Mouse (Mus musculus): Measurements from ENCODE around the gene Siah3. TPM values are rescaled to one million over a fixed set of nuclear protein-coding genes. Genes with fewer than 3 reads are reported as not detected.

Gene Siah3
- total RNA-seq (2021), result 1 to 10 TPM; 8.2 to 8.3 TPM
- long read RNA-seq, experiment 1, full-length matches to known transcripts, result 7 of 8 reads
- long read RNA-seq, experiment 1, partial matches to known transcripts, result 0 of 8 reads
- long read RNA-seq, experiment 1, other reads (novel, unspliced or antisense), result 1 of 8 reads
- long read RNA-seq, experiment 2, full-length matches to known transcripts, result 11 of 13 reads
- long read RNA-seq, experiment 2, partial matches to known transcripts, result 0 of 13 reads
- long read RNA-seq, experiment 2, other reads (novel, unspliced or antisense), result 2 of 13 reads

- Histone ChIP-seq H3K4me3 (peak within 1 kb of the TSS; percentile 61), H3K27ac (peak within 1 kb of the TSS; percentile 84)
- no peak for TF ChIP-seq CTCF (IDR thresholded peaks at IDR 0.05)
- peak; percentile 54 to 64 for DNase-seq (ENCODE audit: extremely low spot score in 1 of 2, low spot score in 2 of 2)
- intact Hi-C loops (cut with DNase I), result loop anchor here (2.0 to 5.0 kb wide), 4 partner anchors 71 to 266 kb away; partner anchors contain the start of gene Zc3h13
Observed at GRCm38 (mm10) chr14:75455743-75456421, at the start of gene Siah3. Gene Siah3, plus strand, starts transcription at chr14:75455982.

- TF ChIP-seq CTCF (IDR thresholded peaks at IDR 0.05), result no peak
- no peak for DNase-seq (ENCODE audit: extremely low spot score in 1 of 2, low spot score in 2 of 2)
- Histone ChIP-seq H3K4me3 (no peak overlapping the region), H3K27ac (no peak overlapping the region)
- intact Hi-C loops (cut with DNase I), result no loop called here
Observed at GRCm38 (mm10) chr14:75409772-75410171, 46.0 kb upstream of the Siah3 start.

GRCm38 (mm10) chr14:75410392-75410791 is 45.4 kb upstream of the Siah3 start:
- Histone ChIP-seq H3K4me3 (no peak overlapping the region), H3K27ac (no peak overlapping the region)
- intact Hi-C loops (cut with DNase I), result no loop called here
- DNase-seq (ENCODE audit: extremely low spot score in 1 of 2, low spot score in 2 of 2), result no peak
- TF ChIP-seq CTCF (IDR thresholded peaks at IDR 0.05), result no peak

- Histone ChIP-seq H3K27ac (no peak overlapping the region), H3K4me3 (no peak overlapping the region)
- TF ChIP-seq CTCF (IDR thresholded peaks at IDR 0.05), result no peak
- DNase-seq (ENCODE audit: extremely low spot score in 1 of 2, low spot score in 2 of 2), result no peak
- intact Hi-C loops (cut with DNase I), result no loop called here
Observed at GRCm38 (mm10) chr14:75418721-75419120, 37.1 kb upstream of the Siah3 start.

- H3K4me3 ChIP-seq, result no peak overlapping the region
- no peak for DNase-seq (ENCODE audit: extremely low spot score in 1 of 2, low spot score in 2 of 2)
- TF ChIP-seq CTCF (IDR thresholded peaks at IDR 0.05), result no peak
- intact Hi-C loops (cut with DNase I), result no loop called here
- no peak overlapping the region for H3K27ac ChIP-seq
Observed at GRCm38 (mm10) chr14:75419876-75420275, 35.9 kb upstream of the Siah3 start.

- intact Hi-C loops (cut with DNase I), result no loop called here
- no peak for DNase-seq (ENCODE audit: extremely low spot score in 1 of 2, low spot score in 2 of 2)
- TF ChIP-seq CTCF (IDR thresholded peaks at IDR 0.05), result no peak
- Histone ChIP-seq H3K4me3 (no peak overlapping the region), H3K27ac (no peak overlapping the region)
Observed at GRCm38 (mm10) chr14:75420811-75421210, 35.0 kb upstream of the Siah3 start.

- Histone ChIP-seq H3K27ac (no peak overlapping the region), H3K4me3 (no peak overlapping the region)
- intact Hi-C loops (cut with DNase I), result no loop called here
- no peak for TF ChIP-seq CTCF (IDR thresholded peaks at IDR 0.05)
- no peak for DNase-seq (ENCODE audit: extremely low spot score in 1 of 2, low spot score in 2 of 2)
Observed at GRCm38 (mm10) chr14:75431173-75431786, 24.5 kb upstream of the Siah3 start.

- TF ChIP-seq CTCF (IDR thresholded peaks at IDR 0.05), result no peak
- intact Hi-C loops (cut with DNase I), result no loop called here
- Histone ChIP-seq H3K27ac (no peak overlapping the region), H3K4me3 (no peak overlapping the region)
- DNase-seq (ENCODE audit: extremely low spot score in 1 of 2, low spot score in 2 of 2), result peak; percentile 5 to 8
Observed at GRCm38 (mm10) chr14:75432850-75433249, 22.9 kb upstream of the Siah3 start.

GRCm38 (mm10) chr14:75434576-75434975 is 21.2 kb upstream of the Siah3 start:
- intact Hi-C loops (cut with DNase I), result no loop called here
- no peak for DNase-seq (ENCODE audit: extremely low spot score in 1 of 2, low spot score in 2 of 2)
- H3K27ac ChIP-seq, result no peak overlapping the region

GRCm38 (mm10) chr14:75444486-75445105 is 11.2 kb upstream of the Siah3 start:
- Histone ChIP-seq H3K27ac (peak overlapping the region; percentile 69), H3K4me3 (no peak overlapping the region)
- intact Hi-C loops (cut with DNase I), result no loop called here
- no peak for TF ChIP-seq CTCF (IDR thresholded peaks at IDR 0.05)
- peak; percentile 59 to 67 for DNase-seq (ENCODE audit: extremely low spot score in 1 of 2, low spot score in 2 of 2)

More at GRCm38 (mm10) chr14:75434576-75434975, 21.2 kb upstream of the Siah3 start:
- H3K4me3 ChIP-seq, result no peak overlapping the region
- no peak for TF ChIP-seq CTCF (IDR thresholded peaks at IDR 0.05)

- Histone ChIP-seq H3K27ac (peak overlapping the region; percentile 69), H3K4me3 (peak overlapping the region; percentile 37)
- intact Hi-C loops (cut with DNase I), result no loop called here
- DNase-seq (ENCODE audit: extremely low spot score in 1 of 2, low spot score in 2 of 2), result peak; percentile 80 to 82
- TF ChIP-seq CTCF (IDR thresholded peaks at IDR 0.05), result no peak
Observed at GRCm38 (mm10) chr14:75445281-75445947, 10.4 kb upstream of the Siah3 start.

Measured in left cerebral cortex, adult 2 months (tissue).